Mouse (Mus musculus): ENCODE results near the gene Gng11.

Gene Gng11

GRCm38 (mm10) chr6:4003890-4004306 lies at the start of gene Gng11:
TSS of gene Gng11 (plus strand) at chr6:4003904.
- DNase-seq = peak; percentile 49

GRCm38 (mm10) chr6:3954969-3955368 lies 48.7 kb upstream of the Gng11 start:
- DNase-seq = no peak

- DNase-seq = peak; percentile 18
Measured at GRCm38 (mm10) chr6:3967676-3968626, 35.8 kb upstream of the Gng11 start.

GRCm38 (mm10) chr6:3973679-3974078 lies 30.0 kb upstream of the Gng11 start:
- DNase-seq = no peak

- DNase-seq = no peak
Measured at GRCm38 (mm10) chr6:3982661-3983284, 20.9 kb upstream of the Gng11 start.

- DNase-seq = peak; percentile 7
Measured at GRCm38 (mm10) chr6:3988750-3989149, 15.0 kb upstream of the Gng11 start, which contains the start of gene Tfpi2. TSS of gene Tfpi2 (minus strand) at chr6:3988919.

- DNase-seq = no peak
Measured at GRCm38 (mm10) chr6:3993492-3993891, 10.2 kb upstream of the Gng11 start, which contains the start of gene Gngt1. TSS of gene Gngt1 (plus strand) at chr6:3993792.

GRCm38 (mm10) chr6:3998089-3998488 lies 5.6 kb upstream of the Gng11 start:
- no peak for DNase-seq

- no peak for DNase-seq
Measured at GRCm38 (mm10) chr6:3999296-3999695, 4.4 kb upstream of the Gng11 start.

GRCm38 (mm10) chr6:4000716-4001115 lies 3.0 kb upstream of the Gng11 start:
- no peak for DNase-seq

GRCm38 (mm10) chr6:4003445-4003844 lies 259 bp upstream of the Gng11 start:
- DNase-seq = no peak

- no peak for DNase-seq
Measured at GRCm38 (mm10) chr6:4004808-4005207, 1.1 kb downstream of the Gng11 start.

GRCm38 (mm10) chr6:4008501-4009040 lies 4.9 kb downstream of the Gng11 start:
- no peak for DNase-seq

- no peak for DNase-seq
Measured at GRCm38 (mm10) chr6:4009548-4009947, 5.8 kb downstream of the Gng11 start.

GRCm38 (mm10) chr6:4022645-4023044 lies 18.9 kb downstream of the Gng11 start:
- no peak for DNase-seq

- DNase-seq = no peak
Measured at GRCm38 (mm10) chr6:4026367-4026766, 22.7 kb downstream of the Gng11 start.

GRCm38 (mm10) chr6:4030956-4031355 lies 27.3 kb downstream of the Gng11 start:
- DNase-seq = no peak

- no peak for DNase-seq
Measured at GRCm38 (mm10) chr6:4041821-4042220, 38.1 kb downstream of the Gng11 start.

GRCm38 (mm10) chr6:4047200-4047599 lies 43.5 kb downstream of the Gng11 start:
- DNase-seq = no peak

- DNase-seq = no peak
Measured at GRCm38 (mm10) chr6:4052843-4053242, 49.1 kb downstream of the Gng11 start.

- DNase-seq = no peak
Measured at GRCm38 (mm10) chr6:4054387-4054786, 50.7 kb downstream of the Gng11 start.
